Mouse (Mus musculus) cerebellum, adult 9-11 months (tissue): ENCODE measurements around the gene Cbfa2t2.
A peak's percentile ranks its signal among the peaks of the same experiment; 100 is the strongest.

Experiments
- DNase-seq: peaks from one replicate; pipeline ENCODE4 v3.0.0; 2022

Cbfa2t2 gene

DNA sequence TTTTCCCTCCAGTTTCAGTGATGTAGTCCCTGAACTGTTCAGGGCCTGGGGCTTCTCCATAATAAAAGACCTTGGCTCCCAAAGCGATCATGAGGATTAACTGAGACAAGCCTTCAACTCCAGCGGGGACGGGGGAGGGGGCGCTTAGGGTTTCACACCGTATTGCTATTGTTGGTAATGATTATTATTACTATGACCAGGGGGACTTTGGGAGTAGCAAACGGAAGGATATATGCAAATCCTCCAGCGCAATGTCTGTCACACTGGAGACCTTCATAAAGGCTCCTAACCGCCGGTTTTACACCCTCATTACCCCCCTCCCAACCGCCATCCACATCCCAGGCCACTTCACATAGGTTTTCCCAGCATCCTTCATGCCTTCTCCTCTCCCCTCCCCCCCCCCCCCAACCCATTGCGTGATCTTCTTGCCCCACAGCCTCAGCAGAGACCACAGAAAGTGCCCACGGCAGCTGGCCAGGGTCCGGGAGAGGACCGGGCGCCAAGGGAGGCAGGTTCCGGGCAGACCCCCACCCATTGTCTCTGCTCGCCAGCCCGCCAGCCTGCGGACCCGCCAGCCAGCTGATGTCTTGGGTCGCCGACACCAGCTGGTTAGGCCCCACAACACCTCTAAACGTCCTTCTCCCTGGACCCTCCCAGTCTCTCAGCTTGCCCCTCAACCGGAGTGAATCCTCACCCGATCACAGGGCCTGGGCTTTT, 9.9 kb upstream of the Cbfa2t2 start:
- no peak for DNase-seq

DNA sequence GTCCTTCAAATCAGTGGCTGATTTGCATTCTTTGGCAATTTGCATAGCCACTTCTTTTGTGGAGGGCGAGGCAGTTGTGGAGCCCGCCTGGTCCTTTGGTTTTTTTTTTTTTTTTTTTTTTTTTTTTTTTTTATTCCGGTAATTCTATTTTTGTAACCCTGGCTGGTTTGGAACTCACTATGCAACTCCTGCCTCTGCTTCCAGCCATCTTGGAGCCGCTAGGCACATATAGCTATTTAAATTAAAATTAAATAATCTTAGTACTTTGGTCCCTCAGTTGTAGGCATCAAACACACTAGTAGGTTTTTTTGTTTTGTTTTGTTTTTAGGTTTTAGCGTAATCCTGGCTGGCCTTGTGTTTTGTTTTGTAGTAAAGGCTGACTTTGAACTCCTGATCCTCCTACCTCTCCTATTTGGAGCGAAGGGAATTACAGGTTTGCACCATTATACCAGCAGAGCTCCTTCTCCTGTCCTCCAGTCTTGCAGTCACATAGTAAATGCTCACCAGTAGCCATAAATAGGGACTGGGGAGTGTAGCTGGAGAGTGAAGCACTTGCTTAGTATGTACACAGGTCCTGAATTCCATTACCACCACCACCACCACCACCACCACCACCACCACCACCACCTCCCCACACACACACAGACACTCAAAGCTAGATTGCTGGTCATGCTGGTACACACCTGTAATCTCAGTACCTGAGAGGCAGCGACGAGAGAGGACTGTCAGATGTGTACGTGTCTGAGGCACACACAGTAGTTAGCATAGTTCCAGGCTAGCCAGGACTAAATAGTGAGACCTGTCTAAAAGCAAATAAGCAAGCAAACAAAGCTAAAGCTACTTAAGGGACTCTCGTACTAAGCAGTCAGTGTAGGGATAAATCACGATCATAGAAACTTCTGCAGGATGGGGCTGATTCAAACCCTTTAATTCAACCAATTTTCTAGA, 9.1 kb upstream of the Cbfa2t2 start:
- no peak for DNase-seq

- no peak for DNase-seq
These were observed 8.4 kb upstream of the Cbfa2t2 start for GRCm38 (mm10) chr2:154427853-154428360.

- DNase-seq: no peak
These were observed 5.7 kb upstream of the Cbfa2t2 start for GRCm38 (mm10) chr2:154430566-154430965.

GRCm38 (mm10) chr2:154432696-154433095, 3.6 kb upstream of the Cbfa2t2 start:
- DNase-seq: peak; percentile 37

GRCm38 (mm10) chr2:154433391-154433790, 2.9 kb upstream of the Cbfa2t2 start:
- DNase-seq: peak; percentile 83

GRCm38 (mm10) chr2:154434690-154435089, 1.6 kb upstream of the Cbfa2t2 start:
- peak; percentile 54 for DNase-seq

DNA sequence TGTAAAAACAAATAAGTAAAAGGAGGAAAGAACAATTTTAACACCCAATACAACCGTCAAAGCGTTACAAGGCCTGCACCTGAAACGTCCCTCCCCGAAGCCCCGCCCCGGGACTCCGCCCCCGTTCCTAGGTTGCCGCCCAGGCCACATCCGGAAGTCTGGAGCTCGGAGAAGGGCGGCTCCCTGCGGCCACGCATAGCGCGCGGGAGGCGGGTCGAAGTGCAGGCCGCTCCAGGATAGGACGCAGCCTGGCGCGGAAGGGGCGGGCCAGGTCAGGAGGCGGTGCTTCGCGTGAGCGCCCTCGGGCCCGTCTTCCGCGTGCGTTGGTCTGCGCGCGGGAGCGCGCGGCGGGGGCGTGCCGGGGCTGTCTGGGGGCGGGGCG, 214 bp upstream of the Cbfa2t2 start:
- DNase-seq: peak; percentile 99

DNA sequence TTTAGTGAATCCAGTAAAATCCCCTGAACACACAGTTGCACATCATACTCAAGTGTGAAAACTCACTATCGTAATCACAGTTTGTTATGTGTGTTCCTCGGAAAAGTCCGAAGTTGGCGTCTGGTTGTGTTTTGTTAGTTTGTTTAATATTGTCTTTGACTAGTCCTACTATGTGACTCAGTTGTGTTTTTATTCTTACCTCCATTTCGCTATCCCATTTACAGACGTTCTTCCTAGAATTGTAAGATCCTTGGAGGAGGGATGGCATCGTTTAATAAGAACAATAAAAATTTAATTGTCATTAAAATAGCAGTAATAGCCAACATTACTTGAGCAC, 878 bp downstream of the Cbfa2t2 start:
- DNase-seq: no peak

DNA sequence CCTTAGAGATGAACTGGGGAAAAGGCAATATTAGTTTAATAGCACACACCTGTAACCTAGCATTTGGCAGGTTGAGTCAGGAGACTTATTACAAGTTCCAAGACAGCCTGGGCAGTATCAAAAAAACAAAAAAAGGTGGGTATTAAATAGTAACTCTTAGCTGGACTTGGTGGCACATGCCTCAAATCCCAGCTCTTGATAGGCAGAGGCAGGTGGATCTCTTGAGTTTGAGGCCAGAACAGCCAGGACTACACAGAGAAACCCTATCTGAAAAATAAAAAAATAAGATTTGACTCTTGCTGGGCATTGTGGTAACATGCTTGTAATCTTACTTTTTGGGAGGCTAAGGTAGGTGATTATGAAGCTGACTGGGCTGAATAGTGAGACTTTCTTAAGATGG, 4.2 kb downstream of the Cbfa2t2 start:
- DNase-seq: no peak

- DNase-seq: no peak
These were observed 11.5 kb downstream of the Cbfa2t2 start for GRCm38 (mm10) chr2:154447821-154448220.

GRCm38 (mm10) chr2:154448633-154449032, 12.4 kb downstream of the Cbfa2t2 start:
- DNase-seq: no peak

GRCm38 (mm10) chr2:154452951-154453350, 16.7 kb downstream of the Cbfa2t2 start:
- no peak for DNase-seq

DNA sequence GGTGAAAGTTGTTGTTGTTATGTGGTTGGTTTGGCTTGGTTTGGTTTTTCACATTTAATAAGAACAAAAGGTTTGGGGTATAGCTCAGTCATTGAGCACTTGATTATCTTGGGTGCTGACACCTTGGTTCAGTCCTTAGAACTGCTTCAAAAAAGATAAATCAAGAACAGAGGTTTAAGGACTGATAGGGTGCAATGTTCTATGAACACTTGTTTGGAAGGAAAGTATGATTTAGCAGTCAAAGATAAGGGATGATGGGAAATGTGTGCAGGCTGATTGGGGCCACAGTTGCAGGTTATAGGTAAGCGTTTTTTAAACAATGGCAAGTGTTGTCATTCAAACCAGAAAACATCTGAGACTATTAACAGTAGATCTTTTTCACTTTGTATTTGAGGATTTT, 17.8 kb downstream of the Cbfa2t2 start:
- DNase-seq: no peak

- DNase-seq: no peak
These were observed 18.3 kb downstream of the Cbfa2t2 start for GRCm38 (mm10) chr2:154454605-154455004.

DNA sequence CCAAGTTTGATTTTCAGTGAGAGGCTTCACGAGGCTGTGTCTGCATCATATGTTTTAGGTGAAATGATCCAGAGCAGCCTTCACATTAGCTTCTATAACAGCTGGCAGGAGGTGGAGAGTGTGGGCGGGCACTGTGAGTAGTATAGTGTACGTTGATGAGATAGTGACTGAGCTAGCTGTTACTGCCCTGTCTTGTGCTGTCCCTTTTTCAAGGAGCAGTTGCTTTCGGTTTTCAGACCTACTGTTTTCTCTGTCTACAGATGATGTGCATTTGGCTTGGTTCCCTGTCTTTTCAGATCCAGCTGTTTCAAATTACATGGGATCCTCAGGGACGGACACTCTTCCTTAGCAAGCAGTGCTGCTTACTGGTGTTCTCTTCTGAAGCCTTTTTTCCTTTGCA, 19.5 kb downstream of the Cbfa2t2 start:
- no peak for DNase-seq

GRCm38 (mm10) chr2:154456621-154457020, 20.3 kb downstream of the Cbfa2t2 start:
- no peak for DNase-seq

GRCm38 (mm10) chr2:154459262-154459661, 23.0 kb downstream of the Cbfa2t2 start:
- no peak for DNase-seq

DNA sequence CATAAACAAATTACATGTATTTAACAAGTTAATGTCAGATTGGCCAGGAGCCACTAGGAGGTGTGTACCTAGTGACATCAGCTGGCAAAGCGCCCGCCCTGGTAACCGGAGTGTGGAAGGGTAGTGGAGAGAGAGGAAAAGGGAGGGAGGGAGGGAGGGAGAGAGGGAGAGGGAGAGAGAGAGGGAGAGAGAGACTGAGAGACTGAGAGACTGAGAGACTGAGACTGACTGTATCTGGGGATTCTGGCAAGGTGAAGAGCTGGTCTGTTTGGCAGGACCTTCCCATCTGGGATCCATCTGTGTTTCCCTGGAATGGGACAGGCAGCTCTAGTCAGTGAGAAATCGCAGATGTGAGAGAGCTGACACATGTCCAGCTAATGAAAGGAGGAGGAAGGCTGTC, 23.6 kb downstream of the Cbfa2t2 start:
- peak; percentile 89 for DNase-seq

GRCm38 (mm10) chr2:154463621-154464198, 27.4 kb downstream of the Cbfa2t2 start:
- DNase-seq: no peak

DNA sequence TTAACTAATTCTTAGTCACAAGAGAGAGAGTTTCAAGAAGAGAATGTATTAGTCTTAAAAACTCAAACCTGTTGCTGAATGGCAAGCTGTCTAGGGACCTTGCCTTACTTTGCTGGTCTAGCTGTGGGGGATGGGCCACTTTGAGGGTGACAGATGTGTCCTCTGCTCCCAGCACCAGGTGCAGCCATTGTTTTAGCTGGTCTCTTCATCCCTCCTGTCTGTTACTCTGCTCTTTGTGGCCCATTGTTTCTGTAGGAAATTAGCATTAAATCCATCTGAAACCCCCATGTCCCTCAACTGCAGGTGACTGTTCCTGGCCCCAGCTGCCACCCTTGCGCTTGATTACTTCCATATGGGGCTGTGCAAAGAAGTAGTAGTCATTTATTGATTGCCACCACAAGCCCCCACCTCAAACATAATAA, 29.6 kb downstream of the Cbfa2t2 start:
- no peak for DNase-seq

DNA sequence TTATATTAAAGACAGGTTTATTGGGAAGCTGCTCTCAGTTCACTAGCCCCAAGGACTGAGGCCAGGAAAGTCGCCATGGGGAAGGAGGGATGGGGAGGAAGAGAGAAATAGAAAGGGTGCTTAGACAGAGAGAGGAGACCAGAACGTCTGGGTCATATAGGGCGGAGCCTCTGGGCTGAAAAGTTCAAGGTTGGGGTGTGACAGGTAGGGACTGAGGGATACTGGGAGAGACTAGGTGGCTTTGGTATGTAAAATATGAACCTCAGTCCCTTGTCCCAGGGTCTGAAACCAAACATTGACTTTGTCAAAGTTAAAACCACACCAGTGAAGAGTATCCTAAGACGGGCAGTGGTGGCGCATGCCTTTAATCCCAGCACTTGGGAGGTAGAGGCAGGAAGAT, 30.9 kb downstream of the Cbfa2t2 start:
- DNase-seq: no peak

DNA sequence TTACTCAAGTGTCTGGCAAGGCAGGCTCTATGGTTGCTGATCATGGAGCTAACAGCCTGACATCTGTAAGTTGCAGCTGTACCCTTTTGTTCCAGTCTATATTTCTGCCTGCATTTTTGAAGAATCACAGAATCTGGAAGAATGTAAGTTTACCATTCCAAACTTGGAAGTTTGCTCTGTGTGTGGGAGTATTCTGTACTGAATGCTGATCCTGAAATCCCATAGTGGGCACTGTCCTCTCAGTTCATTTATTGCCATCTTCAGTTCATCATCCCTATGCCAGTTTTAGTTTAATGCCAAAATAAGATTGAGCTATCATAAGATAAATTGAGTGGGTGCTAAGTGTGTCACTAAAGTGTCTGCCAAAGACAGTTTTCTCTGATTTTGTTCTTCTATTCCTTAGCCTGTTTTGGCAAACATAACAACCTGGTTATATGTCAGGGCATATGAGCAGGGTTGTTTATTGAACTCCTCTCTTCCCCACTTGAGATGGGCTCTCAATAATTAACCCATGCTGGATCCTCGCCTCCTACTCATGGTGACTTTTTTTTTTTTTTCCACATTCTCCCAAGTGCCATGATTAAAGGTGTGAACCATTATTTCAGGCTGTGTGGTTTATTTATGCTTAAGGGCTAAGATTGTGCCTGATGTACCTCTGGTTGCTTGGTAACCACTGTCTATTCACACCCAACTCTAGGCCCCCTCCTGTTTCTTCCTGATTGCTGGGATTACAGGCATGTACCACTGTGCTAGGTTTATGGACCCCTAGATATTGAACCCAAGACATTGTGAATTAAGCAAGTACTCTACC, 38.2 kb downstream of the Cbfa2t2 start:
- no peak for DNase-seq
